Mouse (Mus musculus): ENCODE measurements around the gene Fancc. TPM values are rescaled to one million over a fixed set of nuclear protein-coding genes. Genes with fewer than 3 reads are reported as not detected.
"Not testable (repeated sequence)": the region's sequence is repeated elsewhere in the genome, so short reads cannot be mapped to it uniquely, and the experiment has no call there.

Gene Fancc
- total RNA-seq, 4 experiments from 2014 or later = 2.0 to 2.4 (median 2.1) TPM

DNA sequence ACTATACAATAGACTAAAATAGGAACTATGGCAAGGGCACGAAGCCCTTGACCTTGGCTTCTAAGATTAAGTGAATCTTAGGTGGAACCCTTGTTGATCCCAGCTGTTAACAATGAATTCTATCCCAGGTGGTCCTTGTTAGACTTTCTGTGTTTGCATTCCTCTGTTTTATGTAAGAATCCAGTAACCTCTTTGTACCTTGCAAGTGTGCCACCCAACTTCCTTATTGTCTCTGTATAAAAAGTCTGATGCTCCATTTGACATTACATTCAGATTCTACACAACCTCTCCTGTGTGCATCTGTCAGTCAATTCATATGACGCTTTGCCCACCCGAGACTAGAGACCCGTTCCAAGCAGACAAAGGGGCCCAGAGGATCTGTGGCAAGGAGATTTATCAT, 143.8 kb downstream of the Fancc start:
- DNase-seq (ENCODE audit: low spot score in 2 of 2) = not testable (repeated sequence)

GRCm38 (mm10) chr13:63350076-63350475, 147.0 kb downstream of the Fancc start:
- no peak for DNase-seq (ENCODE audit: low spot score in 2 of 2)

DNA sequence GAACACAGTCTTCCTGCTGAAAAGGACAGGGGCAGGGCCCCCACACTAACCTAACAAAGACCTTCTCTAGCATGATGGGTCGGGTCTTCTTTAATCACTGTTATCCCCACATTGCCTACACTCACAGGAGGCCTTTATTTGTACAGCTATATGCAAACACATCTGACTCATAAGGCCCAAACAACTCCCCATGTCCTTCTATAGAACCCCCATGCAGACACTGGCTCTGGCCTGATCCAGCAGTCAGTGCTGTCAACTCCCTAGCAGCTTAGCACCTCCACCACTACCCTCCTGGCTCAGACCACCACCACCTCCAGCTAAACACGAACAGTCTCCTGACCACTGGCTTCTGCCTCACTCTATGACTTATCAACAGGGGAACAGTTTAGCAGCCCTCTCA, 149.4 kb downstream of the Fancc start:
- DNase-seq (ENCODE audit: low spot score in 2 of 2) = no peak

DNA sequence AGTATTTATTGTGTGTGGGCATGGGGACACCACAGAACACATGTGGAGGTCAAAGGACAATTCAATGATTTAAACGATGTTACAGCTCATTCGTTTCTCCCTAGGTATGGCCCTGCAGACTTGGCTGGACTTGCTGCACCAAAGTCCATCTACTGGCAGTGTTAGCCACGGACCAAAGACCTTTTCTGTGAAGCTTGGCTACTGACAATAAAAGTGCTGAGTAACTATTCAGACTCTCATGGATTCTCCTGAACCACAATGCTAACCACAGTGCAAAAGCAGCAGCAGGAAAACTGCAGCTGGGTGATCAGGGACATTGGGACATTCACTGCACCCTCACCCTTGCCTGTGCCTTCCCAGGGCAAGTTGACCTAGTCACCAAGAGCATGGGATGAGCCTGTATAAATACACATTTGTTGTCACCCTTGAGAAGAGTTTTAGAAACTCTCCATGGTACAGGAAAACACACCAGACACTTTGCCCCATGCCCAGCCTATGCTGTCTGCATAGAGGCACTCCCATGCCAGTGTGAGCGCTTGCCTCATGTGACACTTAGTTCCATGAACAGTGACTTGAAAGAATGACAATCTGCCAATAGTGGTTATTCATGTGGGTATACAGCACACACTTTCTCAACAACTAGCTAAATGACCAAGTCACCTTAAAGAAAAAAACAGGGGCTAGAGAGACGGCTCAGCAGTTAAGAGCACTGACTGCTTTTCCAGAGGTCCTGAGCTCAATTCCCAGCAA, 151.4 kb downstream of the Fancc start:
- DNase-seq (ENCODE audit: low spot score in 2 of 2) = no peak

GRCm38 (mm10) chr13:63344481-63344880, 152.6 kb downstream of the Fancc start:
- no peak for DNase-seq (ENCODE audit: low spot score in 2 of 2)

GRCm38 (mm10) chr13:63342781-63343180, 154.3 kb downstream of the Fancc start:
- no peak for DNase-seq (ENCODE audit: low spot score in 2 of 2)

- DNase-seq (ENCODE audit: low spot score in 2 of 2) = no peak
Observed at GRCm38 (mm10) chr13:63339946-63340345, 157.1 kb downstream of the Fancc start.

- DNase-seq (ENCODE audit: low spot score in 2 of 2) = no peak
Observed at GRCm38 (mm10) chr13:63337239-63337960, 159.7 kb downstream of the Fancc start.

DNA sequence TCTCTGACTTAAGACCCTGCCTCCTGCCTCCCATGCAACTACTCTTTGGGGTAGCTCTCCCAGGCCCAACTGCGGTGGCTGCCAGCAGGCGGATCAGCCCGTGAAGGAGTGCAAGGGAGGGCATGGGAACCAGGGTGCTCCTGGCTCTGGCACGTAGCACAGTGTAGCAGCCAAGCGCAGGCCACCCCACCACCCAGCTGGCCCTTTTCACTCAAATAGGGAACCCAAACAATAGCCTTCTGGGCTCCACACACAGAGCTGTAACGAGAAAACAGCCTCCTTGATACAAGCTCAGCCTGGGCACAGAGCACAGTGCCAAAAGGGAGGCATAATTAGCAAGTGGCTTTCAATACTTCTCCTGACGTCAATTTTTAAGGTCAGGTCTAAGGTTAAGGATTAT, 160.7 kb downstream of the Fancc start:
- no peak for DNase-seq (ENCODE audit: low spot score in 2 of 2)

- no peak for DNase-seq (ENCODE audit: low spot score in 2 of 2)
Observed at GRCm38 (mm10) chr13:63335421-63336134, 161.5 kb downstream of the Fancc start.

DNA sequence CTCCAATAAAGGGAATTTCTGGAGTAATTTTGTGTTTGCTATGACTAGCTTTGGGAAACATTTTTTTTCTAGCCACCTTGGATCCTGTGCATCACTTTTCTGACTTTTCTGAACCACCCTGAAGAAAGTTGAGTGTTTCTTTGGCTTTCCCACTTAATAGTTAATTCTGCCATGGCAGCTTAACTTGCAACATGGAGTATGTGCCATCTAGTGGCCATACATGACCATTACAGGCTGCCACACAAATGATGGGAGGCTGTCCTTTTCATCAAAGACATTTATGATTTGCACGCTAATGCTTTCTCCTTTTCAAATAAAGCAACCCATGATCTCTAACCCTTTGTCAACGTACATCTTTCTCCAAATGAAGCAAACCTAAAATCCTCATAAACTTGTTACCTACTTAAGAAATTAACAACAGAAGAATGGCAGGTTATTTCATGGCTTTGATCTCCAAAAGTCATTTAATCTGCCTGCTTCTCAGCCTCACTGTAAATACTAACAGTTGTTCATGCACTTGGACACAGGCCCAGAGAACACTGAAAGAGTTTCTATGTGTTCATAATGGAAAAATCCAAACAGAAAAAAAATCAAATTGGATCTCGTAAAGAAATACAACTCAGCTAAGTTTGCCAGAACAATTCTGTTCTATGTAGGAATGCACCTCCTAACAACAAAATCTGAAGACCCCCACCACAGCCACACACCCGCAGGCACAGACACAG, 164.3 kb downstream of the Fancc start:
- peak in 1 of 2 experiments; percentile 33 for DNase-seq (ENCODE audit: low spot score in 2 of 2)

DNA sequence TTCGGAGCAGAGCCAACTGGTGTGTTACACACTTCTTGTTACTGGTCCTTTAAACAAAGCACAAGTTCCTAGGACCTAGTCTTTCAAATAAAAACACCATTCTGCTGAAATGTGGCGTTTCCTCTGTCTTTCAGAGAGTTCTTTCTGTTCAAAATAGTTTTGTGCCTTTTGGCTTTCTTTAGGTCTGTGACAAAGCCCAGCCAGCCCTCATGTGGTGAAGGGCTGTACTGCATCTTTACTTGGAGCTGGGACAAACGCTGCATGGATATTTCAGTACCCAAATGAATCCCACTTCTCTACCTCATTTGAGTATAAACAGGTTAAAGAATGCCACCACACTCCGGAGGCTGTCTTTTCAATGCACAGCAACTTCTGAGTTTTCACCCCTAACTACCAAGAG, 165.7 kb downstream of the Fancc start:
- DNase-seq (ENCODE audit: low spot score in 2 of 2) = peak; percentile 30 to 42

DNA sequence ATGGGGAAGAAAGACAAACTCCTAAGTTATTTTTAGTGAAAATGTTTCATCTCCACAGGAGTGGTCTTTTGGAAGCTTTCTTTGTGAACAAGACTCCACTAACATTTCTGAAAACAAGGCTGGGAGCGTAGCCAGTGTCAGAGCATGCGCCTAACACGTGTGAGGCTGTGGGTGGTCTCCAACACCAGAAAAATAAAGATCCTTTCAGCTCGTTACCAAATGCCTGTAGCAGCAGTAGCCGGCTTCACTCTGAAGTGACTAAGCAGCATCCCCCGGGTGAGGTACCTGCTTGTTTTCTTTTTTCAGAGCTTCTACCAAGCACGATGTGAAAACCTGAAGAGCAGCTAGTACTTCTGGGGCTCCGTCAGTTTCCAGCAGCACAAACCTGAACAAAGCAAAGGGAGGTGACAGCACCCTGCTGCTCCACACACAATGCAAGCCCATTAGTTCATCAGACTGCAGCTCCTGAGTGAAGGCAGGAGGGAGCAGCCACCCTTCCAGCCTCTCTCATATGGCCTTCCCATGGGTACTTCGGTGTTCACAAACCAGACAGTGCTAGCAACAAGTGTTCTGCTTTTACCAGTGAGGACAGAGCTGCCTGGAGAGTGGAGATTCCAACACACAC, 166.7 kb downstream of the Fancc start:
- no peak for DNase-seq (ENCODE audit: low spot score in 2 of 2)

GRCm38 (mm10) chr13:63326015-63326414, 171.1 kb downstream of the Fancc start:
- no peak for DNase-seq (ENCODE audit: low spot score in 2 of 2)

- no peak for DNase-seq (ENCODE audit: low spot score in 2 of 2)
Observed at GRCm38 (mm10) chr13:63324978-63325848, 171.9 kb downstream of the Fancc start.

- no peak for DNase-seq (ENCODE audit: low spot score in 2 of 2)
Observed at GRCm38 (mm10) chr13:63324311-63324710, 172.8 kb downstream of the Fancc start.

- DNase-seq (ENCODE audit: low spot score in 2 of 2) = no peak
Observed at GRCm38 (mm10) chr13:63323286-63324075, 173.6 kb downstream of the Fancc start.

DNA sequence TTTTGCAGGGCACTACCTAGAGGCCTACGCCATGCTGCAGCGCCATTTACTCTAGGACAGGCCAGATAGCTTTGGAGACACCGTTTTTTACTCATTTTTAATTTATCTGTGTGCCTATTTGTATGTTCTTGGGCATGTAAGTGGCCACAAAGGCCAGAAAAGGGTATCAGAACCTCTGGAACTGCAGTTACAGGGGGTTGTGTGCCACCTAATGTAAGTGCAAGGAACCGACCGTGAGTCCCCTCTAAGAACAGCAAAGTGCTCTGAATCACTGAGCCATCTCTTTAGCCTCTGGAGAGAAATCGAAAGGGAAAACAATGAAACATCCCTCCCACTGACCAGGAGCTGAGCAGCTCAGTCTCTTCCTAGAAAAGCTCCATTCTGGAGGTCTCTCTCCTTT, 174.3 kb downstream of the Fancc start:
- no peak for DNase-seq (ENCODE audit: low spot score in 2 of 2)

DNA sequence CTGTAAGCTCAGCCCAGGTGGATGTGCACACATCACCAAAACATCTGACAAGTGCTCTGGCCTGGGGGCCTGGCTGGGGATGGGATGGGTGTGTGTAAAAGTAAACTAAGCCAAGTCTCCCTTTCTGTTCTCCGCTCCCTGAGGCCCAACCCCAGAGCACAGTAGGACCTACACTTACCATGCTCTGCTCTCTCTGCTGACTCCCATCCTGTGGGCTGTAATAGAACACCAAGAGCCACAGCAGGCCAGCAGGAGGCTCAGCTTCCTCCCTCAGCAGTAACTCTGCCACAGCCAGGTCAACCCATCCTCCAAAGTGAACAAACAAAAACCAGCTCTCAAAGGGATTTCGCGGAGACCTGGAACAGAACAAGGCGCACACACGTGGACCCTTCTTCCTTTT, 175.4 kb downstream of the Fancc start:
- peak in 1 of 2 experiments; percentile 43 for DNase-seq (ENCODE audit: low spot score in 2 of 2)
